Mouse (Mus musculus): ENCODE results near the gene Cby3. TPM values are rescaled to one million over a fixed set of nuclear protein-coding genes. Genes with fewer than 3 reads are reported as not detected.
"Not testable (repeated sequence)": the region's sequence is repeated elsewhere in the genome, so short reads cannot be mapped to it uniquely, and the experiment has no call there.

The Cby3 gene
- under 1 TPM in 1 of 2 experiments, not detected in 1; 0.42 TPM for total RNA-seq (2021)

DNA sequence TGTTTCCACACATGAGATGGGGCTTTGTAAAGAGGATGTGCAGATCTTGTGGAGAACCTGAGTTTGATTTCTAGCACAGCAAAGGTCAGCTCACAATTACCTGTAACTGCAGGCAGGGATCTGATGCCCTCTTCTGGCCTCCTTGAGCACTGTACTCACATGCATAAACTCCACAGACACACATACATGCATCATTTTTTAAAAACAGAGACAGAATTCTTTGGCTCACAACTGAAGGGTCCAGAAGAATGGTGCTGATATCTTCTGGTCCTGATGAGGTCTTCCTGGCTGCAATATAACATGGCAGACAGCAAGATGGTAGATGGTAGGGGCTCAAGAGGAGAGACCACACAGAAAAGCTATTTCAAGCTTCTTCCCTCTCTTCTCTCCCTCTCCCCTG, at the start of gene Cby3:
Gene Cby3, plus strand, starts transcription at position 301 of the 400 bp plus-strand sequence.
- DNase-seq (ENCODE audit: extremely low spot score in 1 of 2, low spot score in 1 of 2) = no peak

DNA sequence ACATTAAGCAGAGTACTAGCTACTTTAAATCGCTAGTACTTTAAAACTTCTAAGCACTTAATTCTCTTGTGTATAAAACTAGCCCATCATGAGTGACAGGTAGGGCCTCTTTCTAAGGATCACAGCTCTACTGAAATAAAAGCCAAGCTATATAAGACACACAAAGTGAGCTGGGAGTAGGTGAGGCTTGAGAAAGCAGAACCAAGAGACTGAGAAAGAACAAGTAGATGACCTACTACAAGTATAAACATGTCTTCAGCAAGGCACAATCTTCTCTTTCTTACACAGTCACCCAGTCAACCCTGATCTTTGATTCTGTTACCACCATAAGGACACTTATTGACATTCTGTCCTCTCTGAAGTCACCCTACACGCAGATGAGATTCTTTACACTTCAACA, 41.5 kb upstream of the Cby3 start:
- DNase-seq (ENCODE audit: extremely low spot score in 1 of 2, low spot score in 1 of 2) = no peak

- DNase-seq (ENCODE audit: extremely low spot score in 1 of 2, low spot score in 1 of 2) = not testable (repeated sequence)
Observed at GRCm38 (mm10) chr11:50319343-50319742, 34.9 kb upstream of the Cby3 start.

DNA sequence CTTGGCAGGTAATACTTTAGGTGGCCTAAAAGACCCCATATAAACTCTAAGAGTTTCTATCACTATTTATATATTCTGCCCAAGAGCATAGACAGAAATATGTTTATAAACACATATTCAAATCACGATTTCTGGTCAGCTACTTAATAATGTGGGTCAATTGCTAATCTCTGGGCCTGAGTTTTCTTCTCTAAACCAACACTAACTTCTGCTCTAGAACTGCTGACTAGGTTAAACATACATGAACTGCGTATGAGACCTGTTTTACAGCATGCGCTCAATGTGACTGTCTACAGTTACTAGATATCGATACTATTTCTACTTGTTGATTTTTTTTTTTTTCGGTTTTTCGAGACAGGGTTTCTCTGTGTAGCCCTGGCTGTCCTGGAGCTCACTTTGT, 33.0 kb upstream of the Cby3 start:
- DNase-seq (ENCODE audit: extremely low spot score in 1 of 2, low spot score in 1 of 2) = no peak

DNA sequence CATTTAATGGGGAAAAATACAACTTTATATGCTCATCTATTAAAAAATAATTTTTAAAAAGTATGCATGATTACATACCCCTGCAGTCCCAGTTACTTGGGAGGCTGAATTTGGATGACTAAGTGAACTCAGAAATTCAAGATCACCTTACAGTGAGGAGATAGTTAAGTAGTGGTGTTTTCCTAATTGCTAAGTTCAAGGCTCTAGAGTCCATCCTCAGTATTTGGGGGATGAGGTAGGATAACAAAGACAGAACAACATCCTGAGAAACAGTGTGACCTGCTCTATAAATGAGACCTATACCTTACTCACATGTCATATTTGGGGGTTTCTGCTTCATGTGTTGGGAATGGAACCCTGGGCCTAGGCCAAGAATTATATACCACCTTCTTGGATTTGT, 31.9 kb upstream of the Cby3 start:
- no peak for DNase-seq (ENCODE audit: extremely low spot score in 1 of 2, low spot score in 1 of 2)

DNA sequence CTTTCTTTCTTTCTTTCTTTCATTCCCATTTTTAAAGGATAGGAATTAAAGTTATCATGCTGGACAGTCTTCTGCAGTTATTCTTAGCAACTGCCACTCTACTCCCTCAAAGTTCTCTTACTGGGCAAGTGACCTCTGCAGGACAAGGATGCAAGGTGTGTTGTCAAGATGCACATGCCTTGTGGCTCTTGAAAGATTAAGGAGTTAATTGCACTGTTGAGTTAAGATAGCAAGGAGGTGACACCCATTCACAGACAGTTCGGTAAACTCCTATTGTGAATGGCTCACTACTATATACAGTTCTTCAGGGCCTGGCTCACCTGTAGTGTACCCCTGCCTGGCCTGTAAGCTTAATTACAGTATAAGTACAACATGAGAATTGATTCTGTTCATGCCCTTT, 30.4 kb upstream of the Cby3 start:
- DNase-seq (ENCODE audit: extremely low spot score in 1 of 2, low spot score in 1 of 2) = no peak

GRCm38 (mm10) chr11:50324751-50325471, 29.4 kb upstream of the Cby3 start:
- no peak for DNase-seq (ENCODE audit: extremely low spot score in 1 of 2, low spot score in 1 of 2)

DNA sequence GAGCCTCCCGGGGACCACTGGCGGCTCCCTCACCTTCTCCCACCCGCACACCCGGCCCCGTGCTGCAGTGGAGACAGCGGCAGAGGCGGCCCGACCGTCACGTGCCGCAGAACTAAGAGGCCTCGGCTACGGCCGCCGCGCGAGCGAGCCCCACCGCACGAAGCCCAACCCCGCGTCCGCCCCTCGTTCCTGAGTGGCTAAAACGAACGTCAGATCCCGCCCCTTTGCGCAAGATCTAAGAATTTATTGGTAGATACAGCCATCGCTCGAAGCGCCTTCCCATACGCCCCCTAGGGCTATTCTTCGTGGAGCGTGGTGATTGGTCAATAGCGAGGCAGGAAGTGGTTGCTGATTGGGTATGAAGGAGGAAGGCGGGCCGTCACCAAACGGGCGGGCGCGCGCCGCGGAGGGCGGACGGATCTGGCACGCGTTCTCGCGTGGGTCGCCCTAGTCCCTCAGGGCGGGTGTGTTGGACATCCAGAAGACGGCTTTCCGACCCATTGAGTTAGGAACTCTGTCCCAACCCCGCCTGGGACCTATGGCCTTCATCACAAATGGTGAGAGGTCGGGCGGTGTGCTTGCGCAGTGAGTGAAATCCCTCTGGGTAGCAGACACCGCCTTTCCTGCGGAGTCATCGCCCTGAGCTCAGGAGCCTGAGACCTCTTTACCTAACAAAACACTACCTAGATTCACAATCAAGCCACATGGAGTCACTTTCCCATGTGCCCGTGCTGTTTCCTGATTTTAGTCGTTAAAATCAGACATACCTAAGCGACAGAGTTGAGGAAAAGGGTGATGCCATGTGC, 28.6 kb upstream of the Cby3 start, which contains the start of gene Canx:
Gene Canx, minus strand, starts transcription at position 178 of the 806 bp plus-strand sequence.
- peak; percentile 93 to 96 for DNase-seq (ENCODE audit: extremely low spot score in 1 of 2, low spot score in 1 of 2)

- DNase-seq (ENCODE audit: extremely low spot score in 1 of 2, low spot score in 1 of 2) = no peak
Observed at GRCm38 (mm10) chr11:50326302-50326966, 27.8 kb upstream of the Cby3 start.

DNA sequence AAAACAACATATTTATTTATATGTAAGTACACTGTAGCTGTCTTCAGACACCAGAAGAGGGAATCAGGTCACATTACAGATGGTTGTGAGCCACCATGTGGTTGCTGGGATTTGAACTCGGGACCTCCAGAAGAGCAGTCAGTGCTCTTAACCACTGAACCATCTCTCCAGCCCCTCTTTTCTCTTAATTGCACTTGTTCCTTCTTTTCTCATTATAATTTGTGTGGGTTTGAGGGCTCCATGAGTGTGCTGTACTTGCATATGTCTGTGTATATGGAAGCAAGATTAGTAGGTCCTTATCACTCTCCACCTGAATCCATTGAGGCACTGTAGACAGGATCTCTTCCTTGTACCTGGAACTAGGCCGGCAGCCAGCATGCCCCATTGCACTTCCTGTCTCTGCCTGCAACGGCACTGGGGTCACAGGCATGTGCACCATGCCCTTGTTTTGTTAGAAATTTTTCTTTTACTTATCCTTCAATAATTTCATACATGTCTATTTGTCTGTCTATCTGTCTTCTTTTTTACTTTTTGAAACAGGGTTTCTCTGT, 26.1 kb upstream of the Cby3 start:
- no peak for DNase-seq (ENCODE audit: extremely low spot score in 1 of 2, low spot score in 1 of 2)

- no peak for DNase-seq (ENCODE audit: extremely low spot score in 1 of 2, low spot score in 1 of 2)
Observed at GRCm38 (mm10) chr11:50329378-50329777, 24.9 kb upstream of the Cby3 start.

DNA sequence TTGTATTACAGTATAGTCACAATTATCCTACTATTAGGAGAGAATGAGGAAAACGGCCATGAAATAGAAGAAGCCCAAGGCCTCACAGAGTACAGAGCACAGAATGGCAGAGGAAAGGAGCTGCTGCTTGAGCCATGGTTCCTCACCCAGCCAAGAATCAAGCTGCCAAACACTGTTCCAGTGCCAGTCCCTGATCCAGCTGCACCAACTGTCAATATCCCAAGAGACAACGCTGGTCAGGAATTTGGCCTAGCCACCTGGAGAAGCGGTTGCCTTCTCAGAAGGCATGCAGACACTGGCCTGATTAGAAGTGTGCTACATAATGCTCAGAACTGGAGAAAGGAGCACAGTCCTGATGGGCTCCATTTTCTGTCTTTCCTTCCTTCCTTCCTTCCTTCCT, 21.1 kb upstream of the Cby3 start:
- no peak for DNase-seq (ENCODE audit: extremely low spot score in 1 of 2, low spot score in 1 of 2)

DNA sequence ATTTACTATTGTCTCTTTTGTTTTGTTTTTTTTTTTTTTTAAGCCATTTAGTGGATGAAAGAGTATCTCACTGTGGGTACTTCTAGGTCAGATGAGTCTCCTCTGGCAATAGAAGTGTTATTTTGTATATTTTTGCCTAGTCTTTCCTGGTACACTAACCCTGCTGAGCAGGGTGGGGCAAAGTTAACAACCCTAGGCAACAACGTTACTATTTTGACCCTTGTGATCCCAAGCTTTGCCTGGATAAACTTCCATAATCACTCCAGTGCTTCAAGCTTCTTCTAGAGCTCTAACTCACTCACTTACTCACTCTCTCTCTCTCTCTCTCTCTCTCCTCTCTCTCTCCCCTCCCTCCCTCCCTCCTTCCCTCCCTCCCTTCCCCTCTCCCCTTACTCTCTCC, 18.1 kb upstream of the Cby3 start:
- DNase-seq (ENCODE audit: extremely low spot score in 1 of 2, low spot score in 1 of 2) = no peak

DNA sequence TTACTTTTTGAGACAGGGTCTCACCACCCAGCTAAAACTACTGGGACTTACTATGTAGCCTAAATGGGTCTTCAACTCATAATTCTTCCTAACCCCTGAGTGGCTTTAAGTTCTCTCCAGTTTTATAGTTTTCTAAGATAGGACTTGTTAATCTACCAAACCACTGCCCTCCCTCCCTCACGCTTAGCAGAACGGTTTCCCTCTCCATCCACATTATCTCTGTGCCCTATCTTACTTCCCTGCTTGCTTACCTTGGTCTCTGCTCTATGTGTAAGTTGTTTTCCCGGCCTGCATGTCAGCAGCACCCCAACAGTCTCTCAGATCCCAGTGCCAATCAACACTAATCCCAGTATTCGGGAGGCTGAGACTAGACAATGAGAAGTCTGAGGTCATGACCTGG, 17.4 kb upstream of the Cby3 start:
- no peak for DNase-seq (ENCODE audit: extremely low spot score in 1 of 2, low spot score in 1 of 2)

- no peak for DNase-seq (ENCODE audit: extremely low spot score in 1 of 2, low spot score in 1 of 2)
Observed at GRCm38 (mm10) chr11:50345486-50345885, 8.8 kb upstream of the Cby3 start.

- DNase-seq (ENCODE audit: extremely low spot score in 1 of 2, low spot score in 1 of 2) = no peak
Observed at GRCm38 (mm10) chr11:50346256-50347032, 7.8 kb upstream of the Cby3 start.

GRCm38 (mm10) chr11:50352177-50352576, 2.1 kb upstream of the Cby3 start:
- no peak for DNase-seq (ENCODE audit: extremely low spot score in 1 of 2, low spot score in 1 of 2)

DNA sequence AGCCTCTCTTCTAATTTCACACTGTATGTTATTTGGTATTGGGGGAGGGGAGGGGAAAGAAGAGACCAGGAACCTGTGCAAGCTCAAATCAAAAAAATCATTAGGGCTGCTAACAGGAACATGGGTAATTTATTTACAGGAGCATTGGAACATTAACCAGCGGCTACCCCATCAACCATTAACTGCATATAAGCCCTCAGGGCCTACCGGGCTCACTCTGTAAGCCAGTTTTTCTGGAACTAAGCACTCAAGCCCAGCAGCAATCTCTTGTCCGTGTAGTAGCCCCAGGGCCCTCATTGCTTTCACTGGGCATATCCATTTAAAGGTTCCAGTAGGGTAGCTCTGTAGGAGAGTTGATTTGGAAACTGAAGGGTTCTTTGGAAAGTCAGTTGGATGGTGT, 589 bp downstream of the Cby3 start:
- no peak for DNase-seq (ENCODE audit: extremely low spot score in 1 of 2, low spot score in 1 of 2)

- no peak for DNase-seq (ENCODE audit: extremely low spot score in 1 of 2, low spot score in 1 of 2)
Observed at GRCm38 (mm10) chr11:50355395-50355794, 1.1 kb downstream of the Cby3 start.
